In genomic region chr16:47204672-47205307, GRCm38 (mm10) we compare ENCODE assay signal across 19 mouse cellular contexts.
"Had no signal": no experiment of that assay in that cellular context is flagged by ENCODE, and none has a peak within 500 bp of the region (broad histone marks: within the 10 kb centered on the region; RNA-seq: fewer than 3 reads in every experiment).

No protein-coding gene starts in this region.

- H3K9ac ChIP-seq: kidney, embryonic 15.5 days; limb, embryonic 12.5 days; limb, embryonic 15.5 days; liver, embryonic 13.5 days; neural tube, embryonic 13.5 days had no signal

- H3K27me3 ChIP-seq: kidney, embryonic 15.5 days; limb, embryonic 12.5 days; limb, embryonic 15.5 days; liver, embryonic 13.5 days; neural tube, embryonic 13.5 days had no signal

- H3K9me3 ChIP-seq: kidney, embryonic 15.5 days; limb, embryonic 12.5 days; limb, embryonic 15.5 days; liver, embryonic 13.5 days; neural tube, embryonic 13.5 days had no signal

- H3K4me2 ChIP-seq: kidney, embryonic 15.5 days; limb, embryonic 12.5 days; limb, embryonic 15.5 days; liver, embryonic 13.5 days; neural tube, embryonic 13.5 days had no signal

- H3K27ac ChIP-seq: kidney, embryonic 15.5 days; limb, embryonic 12.5 days; limb, embryonic 15.5 days; liver, embryonic 13.5 days; neural tube, embryonic 13.5 days had no signal

- H3K36me3 ChIP-seq: kidney, embryonic 15.5 days; limb, embryonic 12.5 days; limb, embryonic 15.5 days; liver, embryonic 13.5 days; neural tube, embryonic 13.5 days had no signal

- H3K4me1 ChIP-seq: kidney, embryonic 15.5 days; limb, embryonic 12.5 days; limb, embryonic 15.5 days; liver, embryonic 13.5 days; neural tube, embryonic 13.5 days had no signal

- H3K4me3 ChIP-seq: kidney, embryonic 15.5 days; limb, embryonic 12.5 days; limb, embryonic 15.5 days; liver, embryonic 13.5 days; myocyte; neural tube, embryonic 13.5 days had no signal

- DNase-seq: kidney, adult 11 months; kidney, adult 8-10 months; kidney, postnatal 10 days; kidney, postnatal 36 days; layer of hippocampus, postnatal 36 days; left cerebral cortex, postnatal 4 days; liver, embryonic 13.5 days; lung, adult 2 months; lung, postnatal 14 days; lung, postnatal 4 days; right cerebral cortex, postnatal 25 days; spleen, adult 18-20 months; thymus, adult 18-20 months; thymus, postnatal 36 days had no signal
